Mouse (Mus musculus): ENCODE results near the gene Prune2.

- no peak for TF ChIP-seq CTCF (IDR thresholded peaks at IDR 0.05; ENCODE audit: control insufficient read depth, insufficient read depth, insufficient read length)
- TF ChIP-seq CEBPB (IDR thresholded peaks at IDR 0.05; ENCODE audit: low read depth), result no peak
- TF ChIP-seq MYOD1 (IDR thresholded peaks at IDR 0.05; ENCODE audit: control insufficient read depth, insufficient read length, low read depth), result no peak
- TF ChIP-seq MAX (IDR thresholded peaks at IDR 0.05), result no peak
- TF ChIP-seq MYOG (IDR thresholded peaks at IDR 0.05; ENCODE audit: control insufficient read depth, extremely low read depth, insufficient read length), result no peak
- no peak for TF ChIP-seq USF1 (IDR thresholded peaks at IDR 0.05; ENCODE audit: low read depth)
- TF ChIP-seq FOSL1 (IDR thresholded peaks at IDR 0.05; ENCODE audit: insufficient read depth, low read length, poor library complexity, severe bottlenecking), result no peak
Observed at GRCm38 (mm10) chr19:17169746-17170145, 213.8 kb downstream of the Prune2 start.
